8 mouse cellular contexts compared by ENCODE assay signal in the genomic region with DNA sequence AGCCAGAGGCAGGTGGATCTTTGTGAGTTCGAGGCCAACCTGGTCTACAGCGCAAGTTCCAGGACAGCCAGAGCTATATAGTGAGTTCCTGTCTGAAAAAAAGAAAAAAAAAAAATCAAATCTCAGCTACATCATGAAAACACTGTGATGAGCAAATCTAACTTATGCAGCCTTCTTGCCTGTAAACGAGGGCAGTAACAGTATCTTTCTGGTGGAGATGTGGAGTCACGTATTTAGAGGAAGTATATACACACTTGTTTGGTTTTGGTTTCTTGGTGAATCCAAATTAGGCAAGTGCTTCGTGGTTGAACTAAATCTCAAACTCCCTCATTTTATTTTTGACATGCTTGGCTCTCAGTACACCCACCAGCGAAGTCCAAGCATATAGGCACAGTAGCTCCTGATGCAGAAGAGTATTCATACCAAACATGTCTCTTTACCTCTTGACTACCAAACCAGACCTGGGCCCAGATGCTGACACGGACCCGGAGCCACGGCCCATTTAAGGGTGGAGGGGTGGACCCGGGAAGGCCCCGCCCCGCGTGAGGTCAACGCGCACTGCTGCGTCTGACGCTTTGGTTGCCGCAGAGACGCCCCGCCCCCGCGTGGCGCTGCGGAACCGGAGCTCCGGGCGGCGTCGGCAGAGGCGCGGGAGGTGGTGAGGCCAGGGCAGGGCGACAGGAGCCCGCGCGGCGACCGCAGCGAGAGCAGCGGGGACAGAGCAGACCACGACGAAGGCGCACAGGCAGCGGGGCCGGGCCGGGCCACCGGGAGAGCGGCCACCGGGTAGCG. TPM values are rescaled to one million over a fixed set of nuclear protein-coding genes. Genes with fewer than 3 reads are reported as not detected.
DNase-seq lines count a peak whose midpoint lies in the region; ATAC-seq and TF ChIP-seq lines count a peak whose summit lies in the region.

Gene Pitpna (plus strand): TSS at position 605 of the 792 bp plus-strand sequence.

- TF ChIP-seq CTCF in Patski (IDR thresholded peaks at IDR 0.05) = no peak

- H3K36me3 ChIP-seq in hindbrain, embryonic 14.5 days (replicated peaks; ENCODE audit: control insufficient read depth, insufficient read depth) = peaks cover 5% of the 10 kb centered on the region; the same call in 1 of the 2 replicates

- peak within 1 kb of the TSS; percentile 91 for H3K27ac ChIP-seq in hindbrain, embryonic 14.5 days

- peak within 1 kb of the TSS; percentile 94 for H3K4me3 ChIP-seq in hindbrain, embryonic 14.5 days (replicated peaks; ENCODE audit: low read length)

- H3K4me2 ChIP-seq in hindbrain, embryonic 14.5 days (replicated peaks) = peak within 1 kb of the TSS; percentile 87

- CTCF ChIA-PET in Patski (lab: Charles Lee) = no interaction called here

- peak within 1 kb of the TSS; percentile 97 for H3K9ac ChIP-seq in hindbrain, embryonic 14.5 days

- in situ Hi-C loops in Patski (cut with MboI; ENCODE audit: low pct_unique_long_range_greater_than_20kb) = no loop called here

- no peaks in the 10 kb centered on the region for H3K9me3 ChIP-seq in hindbrain, embryonic 14.5 days (ENCODE audit: control insufficient read depth, low read length)

- 4% methylated on average over 46 of the region's 49 CpGs for WGBS in hindbrain, embryonic 14.5 days

- POLR2A ChIA-PET in Patski (lab: Charles Lee) = interaction anchor here (0.7 to 1.8 kb wide), 5 partner anchors 9 to 76 kb away, joined by 3 to 7 read pairs (median 4); partner anchors contain the start of gene Slc43a2

- DNase-seq in Patski (ENCODE audit: low read depth, low spot score) = peak; percentile 56
- peak; percentile 96 to 97 for DNase-seq in cerebellum, postnatal 14 days
- DNase-seq in frontal cortex, postnatal 25 days (ENCODE audit: low spot score in 2 of 2) = peak; percentile 85 to 94
- DNase-seq in hindbrain, embryonic 14.5 days (ENCODE audit: low spot score) = peak; percentile 92
- DNase-seq in layer of hippocampus, postnatal 36 days = peak; percentile 96
- DNase-seq in lung, postnatal 36 days = peak; percentile 97
- DNase-seq in retina, postnatal 1 day = peak; percentile 95
- peak; percentile 90 to 93 for DNase-seq in urinary bladder, adult 18-20 months (ENCODE audit: low spot score in 2 of 2)

- H3K27me3 ChIP-seq in Patski = no peaks in the 10 kb centered on the region
- H3K27me3 ChIP-seq in hindbrain, embryonic 14.5 days (ENCODE audit: control insufficient read depth, insufficient read depth, low read length) = no peaks in the 10 kb centered on the region

- H3K4me1 ChIP-seq in hindbrain, embryonic 14.5 days (replicated peaks; ENCODE audit: control insufficient read depth, insufficient read depth, low read length) = peaks cover 25% of the 10 kb centered on the region

- peak; percentile 86 for ATAC-seq in Patski
- ATAC-seq in hindbrain, embryonic 14.5 days (ENCODE audit: low FRiP score) = peak; percentile 94

RNA-seq across cellular contexts. Expression of gene Pitpna, which starts in this region (rescaled TPM):
- polyA plus RNA-seq in Patski (2021) = 141 TPM
- polyA plus RNA-seq in hindbrain, embryonic 14.5 days (2014; fragmentation: Nextera tagmentation; extraction: Ambion mirVana) = 136 and 159 TPM in 2 replicates
- 100 to 1,000 TPM; 283 to 291 TPM for total RNA-seq in layer of hippocampus, postnatal 36 days (2021)

Comparison
In these comparisons a context has a peak if more than half of its experiments do, and no peak if none do; other contexts are left out.
1. Peak in every context shown above with its lines: DNase-seq, ATAC-seq, H3K4me3 ChIP-seq and H3K27ac ChIP-seq.